Mouse (Mus musculus) brain, adult 2 months (tissue): ENCODE results near the gene Nrip1.

ENCODE experiments used
- DNase-seq: peaks from one replicate; pipeline ENCODE4 v3.0.0; 2011; ENCODE audit warnings: low read depth, low spot score

Nrip1 gene

GRCm38 (mm10) chr16:76316940-76317822 lies 56.4 kb downstream of the Nrip1 start:
- DNase-seq: no peak

- DNase-seq: no peak
Observed at GRCm38 (mm10) chr16:76315642-76316041, 58.0 kb downstream of the Nrip1 start.

GRCm38 (mm10) chr16:76314013-76314950 lies 59.3 kb downstream of the Nrip1 start:
- DNase-seq: no peak

GRCm38 (mm10) chr16:76312887-76313420 lies 60.7 kb downstream of the Nrip1 start:
- DNase-seq: no peak

GRCm38 (mm10) chr16:76310791-76311190 lies 62.8 kb downstream of the Nrip1 start:
- no peak for DNase-seq

GRCm38 (mm10) chr16:76310286-76310685 lies 63.3 kb downstream of the Nrip1 start:
- DNase-seq: no peak

- no peak for DNase-seq
Observed at GRCm38 (mm10) chr16:76309280-76309679, 64.3 kb downstream of the Nrip1 start.

GRCm38 (mm10) chr16:76307039-76307438 lies 66.6 kb downstream of the Nrip1 start:
- DNase-seq: peak; percentile 70

- DNase-seq: no peak
Observed at GRCm38 (mm10) chr16:76306446-76306845, 67.2 kb downstream of the Nrip1 start.

GRCm38 (mm10) chr16:76303436-76303835 lies 70.2 kb downstream of the Nrip1 start:
- no peak for DNase-seq

- no peak for DNase-seq
Observed at GRCm38 (mm10) chr16:76301728-76302050, 71.9 kb downstream of the Nrip1 start.

- DNase-seq: peak; percentile 62
Observed at GRCm38 (mm10) chr16:76301037-76301727, 72.4 kb downstream of the Nrip1 start.

GRCm38 (mm10) chr16:76300452-76300851 lies 73.2 kb downstream of the Nrip1 start:
- no peak for DNase-seq

GRCm38 (mm10) chr16:76299511-76299910 lies 74.1 kb downstream of the Nrip1 start:
- no peak for DNase-seq

GRCm38 (mm10) chr16:76295322-76295721 lies 78.3 kb downstream of the Nrip1 start:
- DNase-seq: peak; percentile 53

GRCm38 (mm10) chr16:76294550-76294949 lies 79.1 kb downstream of the Nrip1 start:
- peak; percentile 47 for DNase-seq

GRCm38 (mm10) chr16:76293765-76294463 lies 79.7 kb downstream of the Nrip1 start:
- DNase-seq: peak; percentile 47

GRCm38 (mm10) chr16:76293176-76293575 lies 80.5 kb downstream of the Nrip1 start:
- no peak for DNase-seq

- no peak for DNase-seq
Observed at GRCm38 (mm10) chr16:76292656-76293055, 81.0 kb downstream of the Nrip1 start.

- DNase-seq: no peak
Observed at GRCm38 (mm10) chr16:76291366-76291765, 82.3 kb downstream of the Nrip1 start.

GRCm38 (mm10) chr16:76289495-76289894 lies 84.1 kb downstream of the Nrip1 start:
- DNase-seq: no peak
